Mouse (Mus musculus) intestine, postnatal 0 days (tissue): Measurements from ENCODE around the gene Bcas3. TPM values are rescaled to one million over a fixed set of nuclear protein-coding genes. Genes with fewer than 3 reads are reported as not detected.

Experiments
- ATAC-seq: fragments of 200-750 bp; cut with Nextera tagmentation; 2 replicates; pipeline ENCODE4 v1.8.0; 2017; ENCODE audit warnings: mild to moderate bottlenecking, moderate TSS enrichment, moderate library complexity
- H3K27ac ChIP-seq: fragments of 300-500 bp; sonication (generic); 2 replicates; pipeline ENCODE4 v1.5.1; 2014; ENCODE audit warnings: mild to moderate bottlenecking, low read depth, low read length, moderate library complexity
- H3K27me3 ChIP-seq: fragments of 300-500 bp; sonication (generic); replicated peaks from 2 replicates; pipeline ENCODE4 v1.6.1; 2014; ENCODE audit warnings: low read length, mixed read lengths; ENCODE audit not compliant: control insufficient read depth, insufficient read depth
- H3K36me3 ChIP-seq: fragments of 300-500 bp; sonication (generic); 2 replicates; pipeline ENCODE4 v1.6.1; 2014; ENCODE audit warnings: mild to moderate bottlenecking, moderate library complexity; ENCODE audit not compliant: control insufficient read depth, insufficient read depth
- H3K4me1 ChIP-seq: fragments of 300-500 bp; sonication (generic); replicated peaks from 2 replicates; pipeline ENCODE4 v1.6.1; 2014; ENCODE audit warnings: antibody characterized with exemption, low read length, mixed read lengths; ENCODE audit not compliant: control insufficient read depth, insufficient read depth
- H3K4me2 ChIP-seq: fragments of 300-500 bp; sonication (generic); replicated peaks from 2 replicates; pipeline ENCODE4 v1.6.1; 2014; ENCODE audit warnings: low read depth, mild to moderate bottlenecking, moderate library complexity
- H3K4me3 ChIP-seq: fragments of 300-500 bp; sonication (generic); 2 replicates; pipeline ENCODE4 v1.5.1; 2014; ENCODE audit warnings: low read depth, low read length
- H3K9ac ChIP-seq: fragments of 300-500 bp; sonication (generic); 2 replicates; pipeline ENCODE4 v1.6.1; 2014; ENCODE audit warnings: mild to moderate bottlenecking, low read depth, low read length
- H3K9me3 ChIP-seq: fragments of 300-500 bp; sonication (generic); 2 replicates; pipeline ENCODE4 v1.6.1; 2016; ENCODE audit warnings: mixed run types; ENCODE audit not compliant: control insufficient read depth
- CTCF ChIP-seq: sonication (generic); IDR thresholded peaks from 2 replicates; pipeline ENCODE4 v1.5.1; 2016; ENCODE audit warnings: low read depth, mild to moderate bottlenecking, control low read depth, antibody characterized with exemption, moderate library complexity
- WGBS: fragments of 180-500 bp; shearing (Covaris S2); extraction: QIAGEN DNeasy Blood & Tissue Kit; methylation state at CpG from one replicate; pipeline ENCODE4 v1.1.7; 2014; 5-methylcytosine and 5-hydroxymethylcytosine counted together
- polyA plus RNA-seq: library from polyadenylated mRNA; unstranded; fragments of >200 nt; fragmentation: Nextera tagmentation; extraction: Ambion mirVana; gene quantifications from 2 replicates; pipeline ENCODE4 v1.2.1, GENCODE M21; 2015

Bcas3 gene
- polyA plus RNA-seq, 1 experiment from 2014 or later: 17.2 TPM

GRCm38 (mm10) chr11:85577816-85578645 lies 225.1 kb downstream of the Bcas3 start:
- 58% methylated on average over 15 of the region's 15 CpGs for WGBS
- no peaks in the 10 kb centered on the region; the same call in 1 of the 2 replicates for H3K36me3 ChIP-seq
- H3K27me3 ChIP-seq: no peaks in the 10 kb centered on the region
- no peak overlapping the region for H3K27ac ChIP-seq
- H3K4me3 ChIP-seq: no peak overlapping the region
- no peaks in the 10 kb centered on the region for H3K9me3 ChIP-seq
- ATAC-seq: no peak
- no peak overlapping the region for H3K9ac ChIP-seq
- H3K4me2 ChIP-seq: no peak overlapping the region
- no peak for TF ChIP-seq CTCF
- H3K4me1 ChIP-seq: no peaks in the 10 kb centered on the region; the same call in 1 of the 2 replicates

GRCm38 (mm10) chr11:85584086-85584485 lies 231.1 kb downstream of the Bcas3 start:
- no peak overlapping the region for H3K9ac ChIP-seq
- no peak for TF ChIP-seq CTCF
- no peak for ATAC-seq
- H3K4me3 ChIP-seq: no peak overlapping the region
- H3K4me2 ChIP-seq: no peak overlapping the region
- no peak overlapping the region for H3K27ac ChIP-seq
- no peaks in the 10 kb centered on the region for H3K27me3 ChIP-seq
- 46% methylated on average over 8 of the region's 8 CpGs for WGBS
- no peaks in the 10 kb centered on the region for H3K4me1 ChIP-seq
- no peaks in the 10 kb centered on the region for H3K9me3 ChIP-seq
- H3K36me3 ChIP-seq: no peaks in the 10 kb centered on the region; the same call in 1 of the 2 replicates

GRCm38 (mm10) chr11:85593636-85594035 lies 240.7 kb downstream of the Bcas3 start:
- Histone ChIP-seq H3K27ac (no peak overlapping the region), H3K9ac (no peak overlapping the region), H3K4me2 (no peak overlapping the region), H3K9me3 (no peaks in the 10 kb centered on the region), H3K27me3 (no peaks in the 10 kb centered on the region), H3K36me3 (no peaks in the 10 kb centered on the region), H3K4me3 (no peak overlapping the region), H3K4me1 (no peaks in the 10 kb centered on the region)
- 88% methylated on average over 3 of the region's 3 CpGs for WGBS
- no peak for TF ChIP-seq CTCF
- no peak for ATAC-seq

- Histone ChIP-seq H3K4me2 (no peak overlapping the region), H3K27me3 (no peaks in the 10 kb centered on the region), H3K27ac (no peak overlapping the region), H3K36me3 (no peaks in the 10 kb centered on the region), H3K9ac (no peak overlapping the region), H3K4me3 (no peak overlapping the region), H3K4me1 (no peaks in the 10 kb centered on the region), H3K9me3 (no peaks in the 10 kb centered on the region)
- ATAC-seq: no peak
- TF ChIP-seq CTCF: no peak
Measured at GRCm38 (mm10) chr11:85599251-85599650, 246.3 kb downstream of the Bcas3 start.

GRCm38 (mm10) chr11:85603546-85604322 lies 250.8 kb downstream of the Bcas3 start:
- TF ChIP-seq CTCF: no peak
- H3K36me3 ChIP-seq: no peaks in the 10 kb centered on the region
- peak; percentile 45; the same call in 1 of the 2 replicates for ATAC-seq
- H3K4me1 ChIP-seq: no peaks in the 10 kb centered on the region
- H3K27ac ChIP-seq: no peak overlapping the region
- 92% methylated on average over 3 of the region's 3 CpGs for WGBS
- H3K27me3 ChIP-seq: no peaks in the 10 kb centered on the region
- no peaks in the 10 kb centered on the region for H3K9me3 ChIP-seq
- H3K4me3 ChIP-seq: no peak overlapping the region
- H3K4me2 ChIP-seq: no peak overlapping the region
- H3K9ac ChIP-seq: no peak overlapping the region

- H3K36me3 ChIP-seq: no peaks in the 10 kb centered on the region
- no peak overlapping the region for H3K4me2 ChIP-seq
- H3K27ac ChIP-seq: no peak overlapping the region
- no peak overlapping the region for H3K4me3 ChIP-seq
- no peaks in the 10 kb centered on the region for H3K4me1 ChIP-seq
- TF ChIP-seq CTCF: no peak
- 61% methylated on average over 5 of the region's 5 CpGs for WGBS
- H3K9me3 ChIP-seq: no peaks in the 10 kb centered on the region
- no peaks in the 10 kb centered on the region for H3K27me3 ChIP-seq
- no peak for ATAC-seq
- no peak overlapping the region for H3K9ac ChIP-seq
Measured at GRCm38 (mm10) chr11:85609303-85609940, 256.5 kb downstream of the Bcas3 start.
